Mouse (Mus musculus): ENCODE data around the gene Foxp1. TPM values are rescaled to one million over a fixed set of nuclear protein-coding genes. Genes with fewer than 3 reads are reported as not detected.

Gene Foxp1
- total and polyA plus RNA-seq, 3 experiments, result 16.1 to 42.0 TPM; not detected in 1

GRCm38 (mm10) chr6:98985452-98985851 is 537.1 kb downstream of the Foxp1 start:
- Histone ChIP-seq H3K4me3 (ENCODE audit: control insufficient read depth in 1 of 2, insufficient read depth in 1 of 2, low read depth in 2 of 2, low read length in 2 of 2) (no peak overlapping the region), H3K27me3 (ENCODE audit: control insufficient read depth in 1 of 2, insufficient read depth in 2 of 2, low read length in 2 of 2) (no peaks in the 10 kb centered on the region), H3K79me2 (ENCODE audit: control insufficient read depth, insufficient read depth, low read length, poor library complexity) (no peaks in the 10 kb centered on the region), H3K36me3 (ENCODE audit: control insufficient read depth in 1 of 2, insufficient read depth in 2 of 2, low read length in 2 of 2) (peaks cover 0 to 19% of the 10 kb centered on the region in 2 experiments; a peak in 2 of 4 replicates), H3K9me3 (replicated peaks; ENCODE audit: insufficient read depth, low read length) (no peaks in the 10 kb centered on the region), H3K27ac (ENCODE audit: control insufficient read depth, low read depth, low read length) (0 out of 2 replicates have a peak overlapping the region, but pooled peaks have one; percentile 11), H3K4me1 (ENCODE audit: control insufficient read depth in 1 of 2, insufficient read depth in 2 of 2, low read length in 2 of 2) (peaks cover 5 to 17% of the 10 kb centered on the region in 2 experiments; a peak in 3 of 4 replicates), H3K9ac (ENCODE audit: control insufficient read depth, low read depth, low read length, poor library complexity, severe bottlenecking) (no peak overlapping the region)
- TF ChIP-seq RCOR1 (IDR thresholded peaks at IDR 0.05; ENCODE audit: low read depth, low read length), result no peak
- TF ChIP-seq USF1 (IDR thresholded peaks at IDR 0.05; ENCODE audit: low read depth, low read length), result 0 out of 2 replicates have a peak, but pooled peaks have one; percentile 39
- peak; percentile 68 for DNase-seq (ENCODE audit: low read depth, low spot score)

DNA sequence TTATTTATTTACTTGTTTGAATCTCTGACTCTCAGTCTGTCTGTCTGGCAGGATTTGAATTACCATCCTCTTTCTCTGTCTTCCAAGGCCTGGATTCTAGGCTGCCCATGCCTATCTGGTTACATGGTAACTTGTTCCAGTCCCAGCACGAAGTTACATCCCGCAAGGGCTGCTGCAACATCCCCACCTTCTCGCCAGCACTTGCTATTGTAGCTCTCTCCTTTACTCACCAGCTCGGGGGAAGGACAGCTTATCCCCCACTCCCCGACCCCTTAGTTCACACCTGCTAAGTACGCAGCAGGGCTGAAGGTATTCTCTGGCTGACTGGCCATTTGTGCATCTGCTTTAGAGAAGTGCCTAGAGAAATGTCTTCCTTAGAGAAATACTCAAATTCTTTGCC is 537.9 kb downstream of the Foxp1 start:
- Histone ChIP-seq H3K27ac (ENCODE audit: control insufficient read depth, low read depth, low read length) (no peak overlapping the region), H3K79me2 (ENCODE audit: control insufficient read depth, insufficient read depth, low read length, poor library complexity) (no peaks in the 10 kb centered on the region), H3K9ac (ENCODE audit: control insufficient read depth, low read depth, low read length, poor library complexity, severe bottlenecking) (no peak overlapping the region), H3K9me3 (replicated peaks; ENCODE audit: insufficient read depth, low read length) (no peaks in the 10 kb centered on the region), H3K4me1 (ENCODE audit: control insufficient read depth in 1 of 2, insufficient read depth in 2 of 2, low read length in 2 of 2) (peaks cover 5 to 17% of the 10 kb centered on the region in 2 experiments; a peak in 3 of 4 replicates), H3K36me3 (ENCODE audit: control insufficient read depth in 1 of 2, insufficient read depth in 2 of 2, low read length in 2 of 2) (peaks cover 0 to 19% of the 10 kb centered on the region in 2 experiments; a peak in 2 of 4 replicates), H3K27me3 (ENCODE audit: control insufficient read depth in 1 of 2, insufficient read depth in 2 of 2, low read length in 2 of 2) (no peaks in the 10 kb centered on the region), H3K4me3 (ENCODE audit: control insufficient read depth in 1 of 2, insufficient read depth in 1 of 2, low read depth in 2 of 2, low read length in 2 of 2) (no peak overlapping the region)
- TF ChIP-seq ETS1 (IDR thresholded peaks at IDR 0.05; ENCODE audit: low read depth, low read length) (no peak), MAFK (IDR thresholded peaks at IDR 0.05; ENCODE audit: borderline replicate concordance, low read depth, low read length) (no peak), EP300 (IDR thresholded peaks at IDR 0.05; ENCODE audit: low read depth in 1 of 2, low read length in 2 of 2) (no peak), BHLHE40 (IDR thresholded peaks at IDR 0.05; ENCODE audit: borderline replicate concordance, low read depth, low read length) (no peak), RAD21 (IDR thresholded peaks at IDR 0.05; ENCODE audit: low read depth, low read length) (no peak)
- no peak for DNase-seq (ENCODE audit: low read depth, low spot score)

GRCm38 (mm10) chr6:98984026-98984425 is 538.5 kb downstream of the Foxp1 start:
- H3K27ac ChIP-seq (ENCODE audit: control insufficient read depth, low read depth, low read length), result no peak overlapping the region
- H3K79me2 ChIP-seq (ENCODE audit: control insufficient read depth, insufficient read depth, low read length, poor library complexity), result no peaks in the 10 kb centered on the region
- no peaks in the 10 kb centered on the region for H3K9me3 ChIP-seq (replicated peaks; ENCODE audit: insufficient read depth, low read length)
- no peak overlapping the region for H3K9ac ChIP-seq (ENCODE audit: control insufficient read depth, low read depth, low read length, poor library complexity, severe bottlenecking)
- no peak overlapping the region for H3K4me3 ChIP-seq (ENCODE audit: control insufficient read depth in 1 of 2, insufficient read depth in 1 of 2, low read depth in 2 of 2, low read length in 2 of 2)
- H3K4me1 ChIP-seq (ENCODE audit: control insufficient read depth in 1 of 2, insufficient read depth in 2 of 2, low read length in 2 of 2), result peaks cover 5 to 17% of the 10 kb centered on the region in 2 experiments; a peak in 3 of 4 replicates
- no peaks in the 10 kb centered on the region for H3K27me3 ChIP-seq (ENCODE audit: control insufficient read depth in 1 of 2, insufficient read depth in 2 of 2, low read length in 2 of 2)
- DNase-seq (ENCODE audit: low read depth, low spot score), result peak; percentile 37
- no peak for TF ChIP-seq CHD2 (IDR thresholded peaks at IDR 0.05; ENCODE audit: low read length)
- TF ChIP-seq TAL1 (IDR thresholded peaks at IDR 0.05; ENCODE audit: low read length), result no peak
- TF ChIP-seq HCFC1 (IDR thresholded peaks at IDR 0.05; ENCODE audit: low read depth, low read length), result no peak
- no peak for TF ChIP-seq SMC3 (IDR thresholded peaks at IDR 0.05; ENCODE audit: low read depth, low read length)
- no peak for TF ChIP-seq ZC3H11A (IDR thresholded peaks at IDR 0.05; ENCODE audit: low read depth, low read length)
- no peak for TF ChIP-seq POLR2A (IDR thresholded peaks at IDR 0.05; ENCODE audit: control insufficient read depth in 1 of 2, insufficient read depth in 1 of 2, low read depth in 1 of 2, low read length in 2 of 2, poor library complexity in 1 of 2)
- no peak for TF ChIP-seq TBP (IDR thresholded peaks at IDR 0.05; ENCODE audit: low read depth, low read length)
- no peak for TF ChIP-seq USF2 (IDR thresholded peaks at IDR 0.05; ENCODE audit: borderline replicate concordance in 1 of 2, insufficient read depth in 1 of 2, low read depth in 1 of 2, low read length in 2 of 2)
- no peak for TF ChIP-seq EP300 (IDR thresholded peaks at IDR 0.05; ENCODE audit: low read depth in 1 of 2, low read length in 2 of 2)
- no peak for TF ChIP-seq ZMIZ1 (IDR thresholded peaks at IDR 0.05; ENCODE audit: low read depth, low read length)
- no peak for TF ChIP-seq CHD1 (IDR thresholded peaks at IDR 0.05; ENCODE audit: low read depth, low read length)
- no peak for TF ChIP-seq POLR2AphosphoS2 (IDR thresholded peaks at IDR 0.05; ENCODE audit: low read length)
- TF ChIP-seq GATA1 (IDR thresholded peaks at IDR 0.05; ENCODE audit: low read depth, low read length), result no peak
- TF ChIP-seq ZKSCAN1 (IDR thresholded peaks at IDR 0.05; ENCODE audit: low read depth, low read length), result no peak
- peaks cover 0 to 19% of the 10 kb centered on the region in 2 experiments; a peak in 2 of 4 replicates for H3K36me3 ChIP-seq (ENCODE audit: control insufficient read depth in 1 of 2, insufficient read depth in 2 of 2, low read length in 2 of 2)

Data from MEL (cell line).